Mouse (Mus musculus) spleen, embryonic (tissue): ENCODE results near the gene Tdrd9.

Experiments
- CTCF ChIA-PET: fragments of 350-600 bp; sonication (Branson Sonifier 250); formaldehyde crosslinking; loops from one replicate; lab custom pipeline; 2022; lab: Charles Lee

Tdrd9 gene

GRCm38 (mm10) chr12:111958101-111958865 lies 13.1 kb upstream of the Tdrd9 start:
- CTCF ChIA-PET: interaction anchor here (0.7 to 0.8 kb wide), 2 partner anchors 21 to 37 kb away, joined by 10 to 12 read pairs; no protein-coding TSS in a partner anchor

DNA sequence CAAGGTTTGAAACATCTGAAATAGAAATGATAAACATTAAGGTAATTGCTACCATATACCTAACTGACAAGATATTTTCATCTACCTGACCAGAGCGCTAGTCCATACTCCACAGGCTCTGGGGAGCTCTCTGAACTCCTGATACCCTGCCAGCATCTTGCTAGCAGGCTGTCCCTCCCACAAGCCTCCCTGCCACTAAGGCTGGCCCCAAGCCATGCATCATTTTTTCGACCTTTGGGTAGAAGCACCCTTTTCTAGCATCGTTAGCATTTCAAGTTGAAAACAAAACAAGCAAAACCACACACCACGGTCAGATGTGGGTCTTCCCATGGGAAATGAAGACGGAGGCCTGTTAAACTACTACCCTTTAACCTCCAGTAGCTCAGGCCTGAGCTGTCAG lies 8.0 kb upstream of the Tdrd9 start:
- CTCF ChIA-PET: no interaction called here

DNA sequence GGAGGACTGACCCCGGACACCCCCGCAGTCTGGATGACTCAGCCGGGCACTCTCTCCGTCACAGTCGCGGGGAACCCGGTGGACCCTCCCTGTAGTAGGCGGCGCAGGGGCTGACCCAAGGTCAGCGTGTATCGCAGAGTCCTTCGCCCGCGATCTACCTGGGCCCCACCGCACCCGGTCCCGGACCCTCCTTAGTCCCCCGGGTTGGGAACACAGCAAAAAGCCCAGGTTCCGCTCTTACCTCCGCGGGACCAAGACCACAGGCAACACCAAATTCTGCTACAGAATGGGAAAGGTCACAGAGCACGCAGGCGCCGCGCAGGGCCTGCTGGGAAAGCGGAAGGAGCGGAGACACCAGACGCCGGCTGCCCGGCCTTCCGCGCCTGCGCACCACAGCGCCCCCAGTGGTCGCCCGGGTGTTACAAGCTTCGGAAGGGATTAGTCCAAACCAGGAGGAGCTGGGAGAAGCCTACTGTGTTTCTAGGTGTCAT lies 4.6 kb upstream of the Tdrd9 start, which contains the start of gene Atp5mpl:
Gene Atp5mpl (minus strand): TSS at position 295 of the 491 bp plus-strand sequence.
- CTCF ChIA-PET: interaction anchor here (0.7 kb wide), 1 partner anchor 63 kb away, joined by 5 read pairs; no protein-coding TSS in a partner anchor

DNA sequence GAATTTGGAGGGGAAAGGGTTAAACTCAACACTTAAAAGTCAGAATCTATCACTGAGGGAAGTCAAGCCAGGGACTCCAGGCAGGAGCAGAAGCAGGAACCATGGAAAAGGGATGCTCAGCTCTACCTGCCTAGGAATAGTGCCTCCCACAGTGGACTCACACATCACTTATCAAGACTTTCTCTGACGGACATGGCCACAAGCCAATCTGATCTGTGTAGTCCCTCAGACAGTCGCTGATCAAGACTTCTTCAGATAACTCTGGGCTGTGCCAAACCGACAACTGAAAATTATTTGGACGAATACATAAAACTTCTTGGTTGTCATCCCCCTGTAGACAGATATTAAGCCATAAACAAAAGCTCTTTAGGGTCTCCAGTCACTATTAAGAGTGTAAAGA lies 1.3 kb upstream of the Tdrd9 start:
- CTCF ChIA-PET: no interaction called here

DNA sequence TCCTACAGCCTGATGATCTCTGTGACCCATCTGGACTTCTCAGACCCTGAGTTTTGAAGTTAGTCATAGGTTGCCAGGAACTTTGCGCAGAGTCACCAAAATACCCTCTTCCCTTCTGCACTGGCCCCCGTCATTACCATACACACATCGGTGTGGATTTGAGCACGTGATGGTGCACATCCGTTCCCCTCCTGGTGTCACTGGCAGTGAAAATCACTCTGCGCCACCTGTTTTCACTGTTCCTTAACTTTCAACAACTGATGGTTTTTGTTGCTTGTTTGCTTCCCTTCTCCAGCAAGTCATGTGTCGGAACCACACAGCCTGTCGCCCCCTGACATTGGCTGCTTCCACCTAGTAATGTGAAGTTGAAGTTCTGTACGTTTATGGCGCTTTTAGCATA lies 1.1 kb downstream of the Tdrd9 start:
- CTCF ChIA-PET: no interaction called here

DNA sequence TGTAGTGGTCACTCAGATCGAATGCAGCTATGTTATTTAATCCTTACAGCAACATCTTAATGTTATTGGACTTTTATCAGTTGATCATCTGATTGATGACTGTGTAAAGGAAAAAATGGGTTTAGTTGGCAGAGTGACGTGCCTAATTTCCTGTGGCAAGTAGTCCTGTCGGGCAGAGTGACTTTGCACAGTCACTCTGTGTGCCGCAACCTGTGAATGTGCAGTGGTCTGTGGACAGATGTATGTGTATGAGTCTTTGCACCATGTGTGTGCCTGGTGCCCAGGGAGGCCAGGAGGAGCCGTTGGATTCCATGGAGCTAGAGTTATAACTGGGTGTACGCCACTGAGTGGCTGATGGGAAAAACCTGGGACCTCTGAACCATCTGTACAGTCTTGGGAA lies 3.2 kb downstream of the Tdrd9 start:
- CTCF ChIA-PET: no interaction called here

DNA sequence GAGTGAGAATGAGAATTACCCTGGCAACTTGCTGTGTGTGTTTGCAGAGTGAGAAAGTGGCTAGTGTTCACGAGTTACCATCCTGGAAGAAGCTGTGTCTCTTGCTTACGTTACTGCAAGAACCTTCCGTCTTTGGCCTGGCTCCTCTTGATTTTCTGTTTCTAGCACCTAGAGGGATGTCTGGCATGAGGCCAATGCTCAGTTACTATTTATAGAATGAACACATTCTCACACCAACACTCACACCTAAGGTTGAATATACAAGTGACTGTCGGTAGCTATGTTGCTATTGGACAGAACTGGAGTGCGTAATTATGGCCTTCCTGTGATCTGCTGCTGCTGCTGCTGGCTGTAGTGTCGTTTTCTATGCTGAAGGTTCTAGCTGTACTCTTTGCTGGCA lies 5.8 kb downstream of the Tdrd9 start:
- CTCF ChIA-PET: no interaction called here

DNA sequence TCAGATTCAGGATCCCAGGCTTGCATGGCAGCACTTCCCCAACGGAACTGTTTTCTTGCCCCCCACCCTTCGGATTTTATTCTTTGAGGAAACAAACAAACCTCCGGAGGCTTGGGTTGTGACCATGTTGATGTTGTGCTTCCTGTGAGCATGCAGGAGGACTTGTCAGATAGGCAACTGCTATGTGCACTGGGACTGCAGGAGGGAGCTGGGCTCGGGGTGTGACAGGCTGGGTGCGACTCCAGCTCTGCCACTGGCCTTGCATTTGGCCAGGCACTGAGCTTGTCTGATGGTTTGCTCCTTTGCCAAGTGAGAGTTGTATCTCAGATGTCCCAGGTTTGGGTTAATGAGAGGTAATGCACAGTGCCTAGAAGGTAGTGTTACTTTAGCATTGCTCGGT lies 6.9 kb downstream of the Tdrd9 start:
- CTCF ChIA-PET: interaction anchor here (0.7 kb wide), 1 partner anchor 329 kb away, joined by 3 read pairs; no protein-coding TSS in a partner anchor

- CTCF ChIA-PET: no interaction called here
Measured at GRCm38 (mm10) chr12:111980887-111981367, 9.6 kb downstream of the Tdrd9 start, which contains the start of gene Rd3l. TSS of gene Rd3l (minus strand) at chr12:111981317.

DNA sequence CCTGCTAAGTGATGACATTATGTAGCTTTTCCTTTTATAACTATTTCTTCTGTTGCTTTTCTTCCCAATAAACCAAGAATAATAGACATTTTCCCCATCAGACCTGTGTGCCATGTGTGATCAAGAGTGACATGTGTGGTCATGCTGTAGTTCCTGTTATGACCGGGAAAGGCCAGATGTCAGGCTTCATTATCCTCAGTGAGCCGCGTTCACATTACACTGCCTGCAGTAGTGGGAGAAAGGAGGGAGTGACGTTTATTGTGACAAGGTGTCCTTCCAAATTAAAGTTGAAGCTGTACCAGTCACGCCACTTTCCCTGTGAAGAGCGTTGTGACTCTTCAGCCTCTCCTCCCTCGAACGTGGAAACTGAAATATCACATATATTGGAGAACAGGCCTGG lies 10.5 kb downstream of the Tdrd9 start:
- CTCF ChIA-PET: no interaction called here

GRCm38 (mm10) chr12:111983165-111983564 lies 11.8 kb downstream of the Tdrd9 start:
- CTCF ChIA-PET: no interaction called here

GRCm38 (mm10) chr12:111986756-111987155 lies 15.4 kb downstream of the Tdrd9 start:
- CTCF ChIA-PET: interaction anchor here (0.6 kb wide), 1 partner anchor 8 kb away, joined by 8 read pairs; no protein-coding TSS in a partner anchor

DNA sequence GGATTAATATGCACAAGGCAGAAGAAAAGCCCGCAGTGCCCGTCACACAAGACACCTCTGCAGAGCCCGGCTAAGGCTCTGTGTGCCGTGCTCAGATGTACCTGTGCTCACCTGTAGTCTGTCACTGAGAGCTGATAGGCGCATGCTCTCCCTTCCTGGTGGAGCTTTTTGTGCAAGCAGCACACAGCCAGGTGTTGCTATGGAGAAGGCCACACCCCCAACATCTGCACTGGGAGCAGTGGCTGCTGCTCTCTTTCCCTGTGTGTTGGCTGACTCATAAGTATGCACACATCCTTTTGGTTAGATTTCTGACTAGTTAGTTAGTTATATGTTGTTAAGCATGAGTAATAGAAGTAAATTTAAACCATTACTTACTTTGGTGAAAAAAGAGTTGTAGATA lies 21.3 kb downstream of the Tdrd9 start:
- CTCF ChIA-PET: no interaction called here

- CTCF ChIA-PET: no interaction called here
Measured at GRCm38 (mm10) chr12:111995161-111995560, 23.8 kb downstream of the Tdrd9 start.

- CTCF ChIA-PET: no interaction called here
Measured at GRCm38 (mm10) chr12:111999735-112000134, 28.4 kb downstream of the Tdrd9 start.

DNA sequence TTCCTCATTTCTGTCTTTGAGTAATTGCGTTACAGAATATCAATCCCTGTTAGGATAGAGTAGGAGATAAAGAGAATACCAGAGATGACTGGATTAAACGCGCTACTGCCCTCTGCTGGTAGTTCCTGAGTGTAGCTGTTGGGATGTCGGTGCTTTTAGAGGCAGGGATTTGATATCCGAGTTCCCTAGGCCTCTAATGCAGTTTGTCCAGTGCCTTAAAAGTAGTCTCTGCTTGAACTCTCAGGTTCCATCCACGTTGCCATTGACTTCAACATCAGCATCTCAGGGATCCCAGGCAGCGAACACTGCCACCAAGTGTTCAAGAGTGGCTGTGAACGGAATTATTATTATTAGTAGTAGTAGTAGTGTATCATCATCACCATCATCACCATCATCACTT lies 29.9 kb downstream of the Tdrd9 start:
- CTCF ChIA-PET: no interaction called here

DNA sequence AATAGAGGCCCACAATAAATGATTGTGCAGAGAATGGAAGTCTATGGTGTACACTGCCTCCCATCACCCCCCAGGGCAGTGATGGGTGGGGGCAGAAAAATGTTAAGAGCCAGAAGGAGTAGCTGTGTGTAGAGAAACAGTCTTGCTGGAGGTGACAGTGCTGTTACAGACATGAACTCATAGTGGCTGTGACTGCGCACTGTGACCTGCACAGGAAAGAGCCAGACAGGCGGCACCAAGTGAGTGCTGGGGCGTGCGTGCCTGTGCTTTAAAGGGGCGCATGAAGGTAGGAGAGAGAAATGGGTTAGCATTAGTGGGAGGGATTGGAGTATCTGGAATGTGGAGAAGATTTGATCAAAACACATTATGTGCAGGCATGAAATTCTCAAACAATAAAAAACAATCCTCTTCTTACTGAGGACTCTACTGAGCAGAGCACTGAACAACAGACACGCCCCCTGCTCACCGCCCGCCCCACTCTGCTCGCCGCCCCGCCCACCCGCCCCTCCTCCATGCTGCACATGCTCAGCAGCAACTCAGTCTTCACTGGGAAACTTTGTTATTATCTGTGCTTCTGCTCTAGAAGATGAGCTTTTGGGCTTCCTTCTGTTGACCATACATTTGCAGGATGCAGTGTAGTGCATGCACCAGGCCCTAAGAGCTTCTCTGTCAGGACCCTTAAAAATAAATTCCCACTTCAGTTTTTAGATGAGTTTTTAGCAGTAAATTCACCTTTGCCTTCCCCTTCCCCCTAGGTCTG lies 41.3 kb downstream of the Tdrd9 start:
- CTCF ChIA-PET: no interaction called here

- CTCF ChIA-PET: no interaction called here
Measured at GRCm38 (mm10) chr12:112013271-112013801, 42.0 kb downstream of the Tdrd9 start.

DNA sequence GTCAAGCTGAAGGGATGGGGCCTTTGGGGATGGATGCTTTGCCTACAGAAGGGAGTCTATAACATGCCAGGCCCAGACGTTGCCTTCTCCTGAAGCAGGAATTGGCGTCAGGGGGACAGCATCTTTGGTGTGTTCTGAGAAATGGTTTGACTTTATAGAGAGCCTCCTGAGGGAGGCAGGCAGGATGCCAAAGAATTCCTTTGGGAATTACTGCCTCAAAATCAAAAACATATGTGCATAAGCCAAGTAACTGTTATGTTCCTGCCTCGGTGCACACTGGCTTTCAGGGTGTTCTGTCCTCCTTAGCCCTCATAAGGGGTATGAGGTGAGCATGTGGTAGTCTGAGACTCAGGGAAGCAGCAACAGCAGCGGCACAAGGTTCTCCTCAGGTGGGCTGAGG lies 45.0 kb downstream of the Tdrd9 start:
- CTCF ChIA-PET: no interaction called here

GRCm38 (mm10) chr12:112023306-112023705 lies 51.9 kb downstream of the Tdrd9 start:
- CTCF ChIA-PET: no interaction called here

GRCm38 (mm10) chr12:112024581-112025310 lies 53.4 kb downstream of the Tdrd9 start:
- CTCF ChIA-PET: no interaction called here
